Mouse (Mus musculus) embryonic facial prominence, embryonic 12.5 days (tissue): ENCODE measurements at regions not wholly inside any gene's neighbourhood (a gene's known extent, or its start where the extent isn't known, plus 50 kb on each side); places are given as distances from the start of the nearest gene placed in this dataset.

Experiments
- ATAC-seq: fragments of 200-750 bp; cut with Nextera tagmentation; 2 replicates; pipeline ENCODE4 v1.8.0; 2017; ENCODE audit not compliant: insufficient number of reproducible peaks, insufficient read depth, low FRiP score, low TSS enrichment
- H3K27ac ChIP-seq: fragments of 300-500 bp; sonication (generic); 2 replicates; pipeline ENCODE4 v1.5.1; 2016; ENCODE audit warnings: mild to moderate bottlenecking
- H3K27me3 ChIP-seq: fragments of 300-500 bp; sonication (generic); 2 replicates; pipeline ENCODE4 v1.6.1; 2016; ENCODE audit warnings: mild to moderate bottlenecking, moderate library complexity
- H3K36me3 ChIP-seq: fragments of 300-500 bp; sonication (generic); 2 replicates; pipeline ENCODE4 v1.6.1; 2016; ENCODE audit warnings: mild to moderate bottlenecking
- H3K4me1 ChIP-seq: fragments of 300-500 bp; sonication (generic); 2 replicates; pipeline ENCODE4 v1.6.1; 2016
- H3K4me2 ChIP-seq: fragments of 300-500 bp; sonication (generic); replicated peaks from 2 replicates; pipeline ENCODE4 v1.6.1; 2016; ENCODE audit warnings: mild to moderate bottlenecking, moderate library complexity
- H3K4me3 ChIP-seq: fragments of 300-500 bp; sonication (generic); 2 replicates; pipeline ENCODE4 v1.5.1; 2016; ENCODE audit warnings: mild to moderate bottlenecking
- H3K9ac ChIP-seq: fragments of 300-500 bp; sonication (generic); 2 replicates; pipeline ENCODE4 v1.6.1; 2016; ENCODE audit warnings: mild to moderate bottlenecking, moderate library complexity
- H3K9me3 ChIP-seq: fragments of 300-500 bp; sonication (generic); 2 replicates; pipeline ENCODE4 v1.6.1; 2016; ENCODE audit warnings: mild to moderate bottlenecking, moderate library complexity
- WGBS: fragments of 180-500 bp; shearing (Covaris S2); methylation state at CpG from one replicate; pipeline ENCODE4 v1.1.7; 2016; 5-methylcytosine and 5-hydroxymethylcytosine counted together

- H3K36me3 ChIP-seq = no peaks in the 10 kb centered on the region
- no peak overlapping the region for H3K4me2 ChIP-seq
- no peaks in the 10 kb centered on the region for H3K9me3 ChIP-seq
- no peak overlapping the region for H3K9ac ChIP-seq
- 73% methylated on average over 14 of the region's 14 CpGs for WGBS
- no peaks in the 10 kb centered on the region for H3K4me1 ChIP-seq
- H3K27me3 ChIP-seq = no peaks in the 10 kb centered on the region
- H3K27ac ChIP-seq = no peak overlapping the region
- no peak for ATAC-seq
- no peak overlapping the region for H3K4me3 ChIP-seq
Measured at GRCm38 (mm10) chr6:140297969-140298554, 125.8 kb upstream of the Plekha5 start.

GRCm38 (mm10) chr6:140297561-140297960 is 126.3 kb upstream of the Plekha5 start:
- H3K36me3 ChIP-seq = no peaks in the 10 kb centered on the region
- ATAC-seq = no peak
- no peaks in the 10 kb centered on the region for H3K9me3 ChIP-seq
- no peak overlapping the region for H3K9ac ChIP-seq
- WGBS = 90% methylated on average over 6 of the region's 6 CpGs
- no peak overlapping the region for H3K27ac ChIP-seq
- H3K4me3 ChIP-seq = no peak overlapping the region
- no peak overlapping the region for H3K4me2 ChIP-seq
- H3K27me3 ChIP-seq = no peaks in the 10 kb centered on the region
- H3K4me1 ChIP-seq = no peaks in the 10 kb centered on the region

- Histone ChIP-seq H3K9me3 (no peaks in the 10 kb centered on the region), H3K4me1 (no peaks in the 10 kb centered on the region), H3K4me3 (no peak overlapping the region), H3K27ac (no peak overlapping the region), H3K4me2 (no peak overlapping the region), H3K36me3 (no peaks in the 10 kb centered on the region), H3K9ac (no peak overlapping the region), H3K27me3 (no peaks in the 10 kb centered on the region)
- no peak for ATAC-seq
- WGBS = 71% methylated on average over 12 of the region's 13 CpGs
Measured at GRCm38 (mm10) chr6:140290109-140290508, 133.7 kb upstream of the Plekha5 start.

GRCm38 (mm10) chr6:140288799-140289198 is 135.1 kb upstream of the Plekha5 start:
- Histone ChIP-seq H3K9me3 (no peaks in the 10 kb centered on the region), H3K4me2 (no peak overlapping the region), H3K27ac (no peak overlapping the region), H3K9ac (no peak overlapping the region), H3K4me1 (no peaks in the 10 kb centered on the region), H3K27me3 (no peaks in the 10 kb centered on the region), H3K36me3 (no peaks in the 10 kb centered on the region), H3K4me3 (no peak overlapping the region)
- 47% methylated on average over 8 of the region's 8 CpGs for WGBS
- no peak for ATAC-seq

GRCm38 (mm10) chr6:140282285-140282577 is 141.6 kb upstream of the Plekha5 start:
- 72% methylated on average over 7 of the region's 7 CpGs for WGBS
- Histone ChIP-seq H3K4me2 (no peak overlapping the region), H3K9ac (no peak overlapping the region), H3K4me3 (no peak overlapping the region), H3K36me3 (no peaks in the 10 kb centered on the region), H3K4me1 (peaks cover 10% of the 10 kb centered on the region), H3K27ac (no peak overlapping the region), H3K27me3 (no peaks in the 10 kb centered on the region), H3K9me3 (0 out of 2 replicates have a peak, but pooled peaks cover 4% of the 10 kb centered on the region)
- ATAC-seq = no peak

GRCm38 (mm10) chr6:140281488-140282284 is 142.2 kb upstream of the Plekha5 start:
- no peak overlapping the region for H3K9ac ChIP-seq
- no peak overlapping the region for H3K4me3 ChIP-seq
- H3K9me3 ChIP-seq = 0 out of 2 replicates have a peak, but pooled peaks cover 4% of the 10 kb centered on the region
- ATAC-seq = no peak
- no peaks in the 10 kb centered on the region for H3K36me3 ChIP-seq
- H3K27ac ChIP-seq = no peak overlapping the region
- 44% methylated on average over 17 of the region's 17 CpGs for WGBS
- no peak overlapping the region for H3K4me2 ChIP-seq
- no peaks in the 10 kb centered on the region for H3K27me3 ChIP-seq
- H3K4me1 ChIP-seq = peaks cover 10% of the 10 kb centered on the region

GRCm38 (mm10) chr6:140280817-140281475 is 142.9 kb upstream of the Plekha5 start:
- WGBS = 49% methylated on average over 9 of the region's 9 CpGs
- Histone ChIP-seq H3K9me3 (0 out of 2 replicates have a peak, but pooled peaks cover 4% of the 10 kb centered on the region), H3K9ac (no peak overlapping the region), H3K4me2 (no peak overlapping the region), H3K27ac (no peak overlapping the region), H3K4me3 (no peak overlapping the region), H3K27me3 (no peaks in the 10 kb centered on the region), H3K4me1 (peaks cover 10% of the 10 kb centered on the region), H3K36me3 (no peaks in the 10 kb centered on the region)
- no peak for ATAC-seq

- Histone ChIP-seq H3K27ac (no peak overlapping the region), H3K4me2 (no peak overlapping the region), H3K9ac (no peak overlapping the region), H3K4me3 (no peak overlapping the region), H3K36me3 (no peaks in the 10 kb centered on the region), H3K4me1 (peaks cover 10% of the 10 kb centered on the region), H3K27me3 (no peaks in the 10 kb centered on the region), H3K9me3 (0 out of 2 replicates have a peak, but pooled peaks cover 4% of the 10 kb centered on the region)
- 77% methylated on average over 8 of the region's 8 CpGs for WGBS
- ATAC-seq = no peak
Measured at GRCm38 (mm10) chr6:140279736-140280370, 144.0 kb upstream of the Plekha5 start.

GRCm38 (mm10) chr6:140278750-140279149 is 145.1 kb upstream of the Plekha5 start:
- Histone ChIP-seq H3K4me2 (no peak overlapping the region), H3K9me3 (0 out of 2 replicates have a peak, but pooled peaks cover 4% of the 10 kb centered on the region), H3K27me3 (no peaks in the 10 kb centered on the region), H3K27ac (no peak overlapping the region), H3K4me1 (peaks cover 10% of the 10 kb centered on the region), H3K36me3 (no peaks in the 10 kb centered on the region), H3K9ac (no peak overlapping the region), H3K4me3 (no peak overlapping the region)
- 70% methylated on average over 5 of the region's 5 CpGs for WGBS
- no peak for ATAC-seq

- H3K36me3 ChIP-seq = no peaks in the 10 kb centered on the region
- no peaks in the 10 kb centered on the region for H3K9me3 ChIP-seq
- 52% methylated on average over 6 of the region's 6 CpGs for WGBS
- no peak overlapping the region for H3K27ac ChIP-seq
- no peaks in the 10 kb centered on the region for H3K27me3 ChIP-seq
- peaks cover 13% of the 10 kb centered on the region for H3K4me1 ChIP-seq
- no peak overlapping the region for H3K4me3 ChIP-seq
- no peak overlapping the region for H3K9ac ChIP-seq
- no peak for ATAC-seq
- H3K4me2 ChIP-seq = no peak overlapping the region
Measured at GRCm38 (mm10) chr6:140270592-140270991, 153.3 kb upstream of the Plekha5 start.

GRCm38 (mm10) chr6:140268315-140269070 is 155.4 kb upstream of the Plekha5 start:
- Histone ChIP-seq H3K27ac (peak overlapping the region; percentile 54; the same call in 1 of the 2 replicates), H3K4me3 (no peak overlapping the region)
- peak; percentile 78; the same call in 1 of the 2 replicates for ATAC-seq

More at GRCm38 (mm10) chr6:140268315-140269070, 155.4 kb upstream of the Plekha5 start:
- H3K36me3 ChIP-seq = no peaks in the 10 kb centered on the region
- H3K4me2 ChIP-seq = peak overlapping the region; percentile 17
- 16% methylated on average over 11 of the region's 11 CpGs for WGBS
- no peaks in the 10 kb centered on the region for H3K9me3 ChIP-seq
- H3K9ac ChIP-seq = no peak overlapping the region
- no peaks in the 10 kb centered on the region for H3K27me3 ChIP-seq
- peaks cover 13% of the 10 kb centered on the region for H3K4me1 ChIP-seq
